Mouse (Mus musculus): Measurements from ENCODE around the gene Mrtfa.

DNA sequence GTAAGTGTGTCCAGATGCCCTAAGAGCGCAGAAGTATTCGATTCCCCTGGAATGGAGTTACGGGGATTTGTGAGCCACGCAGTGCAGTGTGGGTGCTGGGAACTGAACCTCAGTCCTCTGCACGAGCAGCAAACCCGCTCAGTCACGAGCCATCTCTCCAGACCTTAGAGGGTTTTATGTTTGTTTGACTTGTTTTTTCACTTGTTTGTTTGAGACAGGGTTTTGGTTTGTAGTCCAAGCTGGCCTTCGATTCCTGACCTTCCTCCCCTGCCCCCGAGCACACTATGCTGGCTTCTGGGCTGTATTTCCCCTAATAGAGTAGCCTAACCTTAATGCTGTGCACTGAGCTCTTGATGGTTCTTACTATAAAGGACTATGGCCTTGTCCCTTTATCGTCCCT lies 34.5 kb upstream of the Mrtfa start:
- TF ChIP-seq POLR2A (IDR thresholded peaks at IDR 0.05; ENCODE audit: low read depth, low read length) (no peak), CTCF (conservative IDR thresholded peaks at IDR 0.05; ENCODE audit: insufficient read depth, insufficient read length, low read depth, low read length) (no peak)
